Mouse (Mus musculus) liver, embryonic 11.5 days (tissue): ENCODE data around the gene Ftsj3. TPM values are rescaled to one million over a fixed set of nuclear protein-coding genes. Genes with fewer than 3 reads are reported as not detected.

ENCODE experiments used
- ATAC-seq: fragments of 200-750 bp; cut with Nextera tagmentation; replicated peaks from 2 replicates; pipeline ENCODE4 v1.8.0; 2017; ENCODE audit warnings: moderate number of reproducible peaks, mild to moderate bottlenecking, moderate TSS enrichment, moderate library complexity; ENCODE audit not compliant: low FRiP score
- DNase-seq: peaks from one replicate; pipeline ENCODE4 v3.0.0-alpha.2; 2017; ENCODE audit warnings: low spot score
- H3K27ac ChIP-seq: fragments of 300-500 bp; sonication (generic); 2 replicates; pipeline ENCODE4 v1.5.1; 2014; ENCODE audit warnings: mild to moderate bottlenecking, low read depth, low read length, control low read depth
- H3K27me3 ChIP-seq: fragments of 300-500 bp; sonication (generic); replicated peaks from 2 replicates; pipeline ENCODE4 v1.6.1; 2014; ENCODE audit warnings: low read length, mixed read lengths; ENCODE audit not compliant: control insufficient read depth, insufficient read depth
- H3K36me3 ChIP-seq: fragments of 300-500 bp; sonication (generic); 2 replicates; pipeline ENCODE4 v1.6.1; 2014; ENCODE audit warnings: mild to moderate bottlenecking, low read length, moderate library complexity, mixed read lengths; ENCODE audit not compliant: control insufficient read depth, insufficient read depth
- H3K4me1 ChIP-seq: fragments of 300-500 bp; sonication (generic); replicated peaks from 2 replicates; pipeline ENCODE4 v1.6.1; 2014; ENCODE audit warnings: low read length, mixed read lengths; ENCODE audit not compliant: control insufficient read depth, insufficient read depth
- H3K4me2 ChIP-seq: fragments of 300-500 bp; sonication (generic); 2 replicates; pipeline ENCODE4 v1.6.1; 2014; ENCODE audit warnings: mild to moderate bottlenecking, control low read depth, moderate library complexity
- H3K4me3 ChIP-seq: fragments of 300-500 bp; sonication (generic); 2 replicates; pipeline ENCODE4 v1.5.1; 2014; ENCODE audit warnings: low read depth, low read length, control low read depth
- H3K9ac ChIP-seq: fragments of 300-500 bp; sonication (generic); 2 replicates; pipeline ENCODE4 v1.6.1; 2014; ENCODE audit warnings: low read depth, low read length, control low read depth
- H3K9me3 ChIP-seq: fragments of 300-500 bp; sonication (generic); 2 replicates; pipeline ENCODE4 v1.6.1; 2016; ENCODE audit warnings: low read length, inconsistent platforms, mixed read lengths; ENCODE audit not compliant: control insufficient read depth
- WGBS: fragments of 180-500 bp; shearing (Covaris S2); extraction: QIAGEN DNeasy Blood & Tissue Kit; methylation state at CpG from one replicate; pipeline ENCODE4 v1.1.7; 2014; 5-methylcytosine and 5-hydroxymethylcytosine counted together
- polyA plus RNA-seq: library from polyadenylated mRNA; unstranded; fragments of >200 nt; fragmentation: Nextera tagmentation; extraction: Ambion mirVana; gene quantifications from 2 replicates; pipeline ENCODE4 v1.2.1, GENCODE M21; 2014

Ftsj3 gene
- polyA plus RNA-seq, 1 experiment from 2014 or later = 110 TPM

- ATAC-seq (no peak), DNase-seq (no peak)
- no peaks in the 10 kb centered on the region for H3K36me3 ChIP-seq
- H3K9me3 ChIP-seq = no peaks in the 10 kb centered on the region
- no peaks in the 10 kb centered on the region for H3K27me3 ChIP-seq
- WGBS = 81% methylated on average over 7 of the region's 7 CpGs
- no peaks in the 10 kb centered on the region for H3K4me1 ChIP-seq
- no peak overlapping the region for H3K4me2 ChIP-seq
- H3K4me3 ChIP-seq = no peak overlapping the region
- H3K9ac ChIP-seq = no peak overlapping the region
- no peak overlapping the region for H3K27ac ChIP-seq
These were observed 30.3 kb upstream of the Ftsj3 start for GRCm38 (mm10) chr11:106286206-106286605.

DNA sequence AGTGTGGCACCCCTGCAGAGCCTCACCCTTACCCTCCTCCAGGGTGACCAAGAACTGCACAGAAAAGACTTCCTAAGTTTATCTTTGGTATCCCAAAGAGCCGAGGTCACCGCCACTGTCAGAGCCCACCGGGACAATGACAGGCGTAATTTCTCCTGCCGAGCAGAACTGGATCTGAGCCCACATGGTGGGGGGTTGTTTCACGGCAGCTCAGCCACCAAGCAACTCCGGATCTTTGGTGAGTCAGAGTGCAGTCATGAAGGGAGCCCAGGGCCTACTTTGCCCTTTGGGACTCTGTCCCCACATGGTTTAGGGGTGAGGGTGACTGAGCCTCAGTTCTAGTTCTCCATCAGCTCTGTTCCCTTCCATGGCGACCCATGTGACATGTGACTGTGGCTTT is 28.2 kb upstream of the Ftsj3 start:
- Histone ChIP-seq H3K9ac (no peak overlapping the region), H3K4me3 (no peak overlapping the region), H3K4me1 (no peaks in the 10 kb centered on the region), H3K36me3 (no peaks in the 10 kb centered on the region), H3K9me3 (no peaks in the 10 kb centered on the region), H3K27ac (no peak overlapping the region), H3K27me3 (no peaks in the 10 kb centered on the region), H3K4me2 (no peak overlapping the region)
- DNase-seq (no peak), ATAC-seq (no peak)
- WGBS = 72% methylated on average over 8 of the region's 8 CpGs

- no peak overlapping the region for H3K4me3 ChIP-seq
- no peak overlapping the region for H3K4me2 ChIP-seq
- no peaks in the 10 kb centered on the region for H3K4me1 ChIP-seq
- no peak overlapping the region for H3K9ac ChIP-seq
- 74% methylated on average over 4 of the region's 4 CpGs for WGBS
- ATAC-seq (no peak), DNase-seq (no peak)
- no peaks in the 10 kb centered on the region for H3K27me3 ChIP-seq
- H3K9me3 ChIP-seq = no peaks in the 10 kb centered on the region
- no peaks in the 10 kb centered on the region for H3K36me3 ChIP-seq
- no peak overlapping the region for H3K27ac ChIP-seq
These were observed 27.5 kb upstream of the Ftsj3 start for GRCm38 (mm10) chr11:106283371-106283770.

DNA sequence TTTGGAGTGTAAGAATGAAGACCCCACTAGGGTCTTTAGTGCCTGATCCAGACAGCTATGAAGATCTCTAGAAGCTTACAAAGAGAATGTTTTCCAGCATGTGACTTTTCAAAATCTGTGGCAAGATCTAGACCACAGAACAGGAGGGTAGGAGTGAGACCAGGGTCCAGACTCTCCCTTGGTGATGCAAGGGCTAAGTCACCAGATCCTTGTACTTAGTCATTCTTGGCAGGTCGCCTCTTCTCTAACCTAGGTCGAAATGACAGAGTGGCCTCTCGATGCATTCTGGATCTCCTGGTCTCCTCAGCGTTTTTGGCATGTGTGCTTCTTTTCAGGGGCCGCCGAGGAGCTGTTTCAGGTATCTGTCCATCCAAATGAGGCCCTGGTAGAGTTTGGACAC is 26.6 kb upstream of the Ftsj3 start:
- no peak for DNase-seq
- 82% methylated on average over 6 of the region's 6 CpGs for WGBS
- Histone ChIP-seq H3K36me3 (no peaks in the 10 kb centered on the region), H3K9ac (no peak overlapping the region), H3K4me2 (no peak overlapping the region), H3K27me3 (no peaks in the 10 kb centered on the region), H3K4me3 (no peak overlapping the region), H3K9me3 (no peaks in the 10 kb centered on the region), H3K27ac (no peak overlapping the region), H3K4me1 (no peaks in the 10 kb centered on the region)
- ATAC-seq = no peak

GRCm38 (mm10) chr11:106276454-106276853 is 20.6 kb upstream of the Ftsj3 start, which contains the start of gene Tcam1:
Tcam1 (plus strand) TSS chr11:106276672.
- Histone ChIP-seq H3K4me3 (no peak within 1 kb of the TSS; the same call in 1 of the 2 replicates), H3K9me3 (no peaks in the 10 kb centered on the region), H3K36me3 (no peaks in the 10 kb centered on the region), H3K4me2 (peak within 1 kb of the TSS; percentile 44), H3K4me1 (peaks cover 19% of the 10 kb centered on the region), H3K27ac (no peak within 1 kb of the TSS), H3K9ac (no peak within 1 kb of the TSS), H3K27me3 (no peaks in the 10 kb centered on the region)
- DNase-seq = peak; percentile 91
- ATAC-seq = peak; percentile 57
- WGBS = 6% methylated on average over 25 of the region's 25 CpGs

- WGBS = 81% methylated on average over 7 of the region's 7 CpGs
- H3K27ac ChIP-seq = no peak overlapping the region
- H3K4me1 ChIP-seq = peaks cover 28% of the 10 kb centered on the region
- DNase-seq = no peak
- no peak overlapping the region for H3K4me2 ChIP-seq
- no peak for ATAC-seq
- H3K9ac ChIP-seq = no peak overlapping the region
- H3K4me3 ChIP-seq = no peak overlapping the region
- no peaks in the 10 kb centered on the region for H3K36me3 ChIP-seq
- no peaks in the 10 kb centered on the region for H3K27me3 ChIP-seq
- no peaks in the 10 kb centered on the region for H3K9me3 ChIP-seq
These were observed 19.1 kb upstream of the Ftsj3 start for GRCm38 (mm10) chr11:106274971-106275411.

GRCm38 (mm10) chr11:106274374-106274773 is 18.5 kb upstream of the Ftsj3 start:
- no peak for ATAC-seq
- Histone ChIP-seq H3K4me1 (peaks cover 28% of the 10 kb centered on the region), H3K27me3 (no peaks in the 10 kb centered on the region), H3K9ac (no peak overlapping the region), H3K9me3 (no peaks in the 10 kb centered on the region), H3K4me3 (no peak overlapping the region), H3K4me2 (no peak overlapping the region), H3K36me3 (no peaks in the 10 kb centered on the region), H3K27ac (no peak overlapping the region)
- WGBS = 86% methylated on average over 1 of the region's 1 CpGs
- no peak for DNase-seq

DNA sequence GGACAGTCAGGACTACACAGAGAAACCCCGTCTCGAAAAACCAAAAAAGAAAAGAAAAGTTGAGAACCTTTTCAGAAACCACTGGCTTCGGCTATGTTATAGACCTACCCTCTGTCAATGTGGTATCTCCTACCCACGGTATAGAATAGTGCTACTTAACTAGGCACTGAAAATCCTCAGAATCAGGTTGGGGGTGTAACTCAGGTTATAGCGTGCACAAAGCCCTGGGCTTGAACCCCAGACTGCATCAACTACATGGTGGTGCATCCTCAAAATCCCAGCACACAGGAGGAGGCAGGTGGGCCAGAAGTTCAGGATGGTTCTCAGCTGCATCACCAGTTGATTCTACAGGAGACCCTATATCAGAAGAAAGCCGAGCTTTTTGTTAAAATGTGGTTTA is 17.9 kb upstream of the Ftsj3 start:
- H3K9me3 ChIP-seq = no peaks in the 10 kb centered on the region
- H3K36me3 ChIP-seq = no peaks in the 10 kb centered on the region
- H3K9ac ChIP-seq = peak overlapping the region; percentile 64; the same call in 1 of the 2 replicates
- no peaks in the 10 kb centered on the region for H3K27me3 ChIP-seq
- no peak overlapping the region for H3K27ac ChIP-seq
- H3K4me3 ChIP-seq = peak overlapping the region; percentile 99; the same call in 1 of the 2 replicates
- WGBS = 88% methylated on average over 6 of the region's 6 CpGs
- peak overlapping the region; percentile 66 for H3K4me2 ChIP-seq
- H3K4me1 ChIP-seq = peaks cover 33% of the 10 kb centered on the region
- ATAC-seq (no peak), DNase-seq (no peak)

- WGBS = 9% methylated on average over 16 of the region's 16 CpGs
- peaks cover 38% of the 10 kb centered on the region for H3K4me1 ChIP-seq
These were observed 17.4 kb upstream of the Ftsj3 start for GRCm38 (mm10) chr11:106273311-106273684.

More at GRCm38 (mm10) chr11:106273311-106273684, 17.4 kb upstream of the Ftsj3 start:
- Histone ChIP-seq H3K4me2 (peak overlapping the region; percentile 66), H3K4me3 (peak overlapping the region; percentile 99), H3K9ac (peak overlapping the region; percentile 64), H3K27ac (peak overlapping the region; percentile 77), H3K9me3 (no peaks in the 10 kb centered on the region), H3K27me3 (no peaks in the 10 kb centered on the region), H3K36me3 (no peaks in the 10 kb centered on the region)
- DNase-seq (no peak), ATAC-seq (peak; percentile 21; the same call in 1 of the 2 replicates)
